Mouse (Mus musculus) forebrain, embryonic 15.5 days (tissue): ENCODE measurements at regions not wholly inside any gene's neighbourhood (a gene's known extent, or its start where the extent isn't known, plus 50 kb on each side); places are given as distances from the start of the nearest gene placed in this dataset.

Experiments
- ATAC-seq: fragments of 200-750 bp; cut with Nextera tagmentation; replicated peaks from 2 replicates; pipeline ENCODE4 v1.8.0; 2017; ENCODE audit warnings: mild to moderate bottlenecking, moderate TSS enrichment, moderate library complexity
- H3K27ac ChIP-seq: fragments of 300-500 bp; sonication (generic); replicated peaks from 2 replicates; pipeline ENCODE4 v1.5.1; 2015; ENCODE audit warnings: mild to moderate bottlenecking, inconsistent platforms
- H3K27me3 ChIP-seq: fragments of 300-500 bp; sonication (generic); 2 replicates; pipeline ENCODE4 v1.6.1; 2015; ENCODE audit warnings: inconsistent platforms
- H3K36me3 ChIP-seq: fragments of 300-500 bp; sonication (generic); 2 replicates; pipeline ENCODE4 v1.6.1; 2015; ENCODE audit warnings: mild to moderate bottlenecking, inconsistent platforms
- H3K4me1 ChIP-seq: fragments of 300-500 bp; sonication (generic); 2 replicates; pipeline ENCODE4 v1.6.1; 2015; ENCODE audit warnings: inconsistent platforms
- H3K4me2 ChIP-seq: fragments of 300-500 bp; sonication (generic); replicated peaks from 2 replicates; pipeline ENCODE4 v1.6.1; 2015; ENCODE audit warnings: mild to moderate bottlenecking, inconsistent platforms
- H3K4me3 ChIP-seq: fragments of 300-500 bp; sonication (generic); 2 replicates; pipeline ENCODE4 v1.5.1; 2015; ENCODE audit warnings: mild to moderate bottlenecking, inconsistent platforms
- H3K9ac ChIP-seq: fragments of 300-500 bp; sonication (generic); replicated peaks from 2 replicates; pipeline ENCODE4 v1.6.1; 2015; ENCODE audit warnings: mild to moderate bottlenecking, inconsistent platforms
- H3K9me3 ChIP-seq: fragments of 300-500 bp; sonication (generic); 2 replicates; pipeline ENCODE4 v1.6.1; 2016; ENCODE audit warnings: inconsistent platforms
- WGBS: fragments of 180-500 bp; shearing (Covaris S2); methylation state at CpG from one replicate; pipeline ENCODE4 v1.1.7; 2015; ENCODE audit warnings: mixed read lengths; 5-methylcytosine and 5-hydroxymethylcytosine counted together

DNA sequence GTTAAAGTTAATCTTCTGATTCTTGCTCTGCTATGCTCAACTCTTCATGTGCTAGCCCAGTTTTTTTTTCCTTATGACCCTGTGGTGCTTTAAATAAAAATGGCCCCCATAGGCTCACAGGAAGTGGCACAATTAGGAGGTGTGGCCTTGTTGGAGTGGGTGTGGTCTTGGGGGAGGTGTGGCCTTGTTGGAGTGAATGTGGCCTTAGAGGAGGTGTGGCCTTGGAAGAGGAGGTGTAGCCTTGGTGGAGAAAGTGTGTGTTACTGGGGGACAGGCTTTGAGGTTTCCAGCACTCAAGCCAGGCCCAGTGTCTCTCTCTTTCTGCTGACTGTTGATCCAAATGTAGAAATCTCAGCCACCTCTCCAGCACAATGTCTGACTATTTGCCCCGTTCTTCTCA, 186.0 kb upstream of the Rhobtb1 start:
- Histone ChIP-seq H3K27me3 (no peaks in the 10 kb centered on the region), H3K4me1 (no peaks in the 10 kb centered on the region), H3K9me3 (no peaks in the 10 kb centered on the region), H3K9ac (no peak overlapping the region), H3K36me3 (no peaks in the 10 kb centered on the region), H3K4me2 (no peak overlapping the region), H3K27ac (no peak overlapping the region), H3K4me3 (no peak overlapping the region)
- 91% methylated on average over 1 of the region's 1 CpGs for WGBS
- no peak for ATAC-seq

- H3K36me3 ChIP-seq = no peaks in the 10 kb centered on the region
- no peaks in the 10 kb centered on the region for H3K9me3 ChIP-seq
- no peak overlapping the region for H3K9ac ChIP-seq
- no peaks in the 10 kb centered on the region for H3K4me1 ChIP-seq
- no peak overlapping the region for H3K4me2 ChIP-seq
- no peak overlapping the region for H3K27ac ChIP-seq
- H3K4me3 ChIP-seq = no peak overlapping the region
- H3K27me3 ChIP-seq = no peaks in the 10 kb centered on the region
- peak; percentile 53; the same call in 1 of the 2 replicates for ATAC-seq
- 55% methylated on average over 15 of the region's 15 CpGs for WGBS
Measured at GRCm38 (mm10) chr10:68967976-68968968, 183.0 kb upstream of the Rhobtb1 start.

DNA sequence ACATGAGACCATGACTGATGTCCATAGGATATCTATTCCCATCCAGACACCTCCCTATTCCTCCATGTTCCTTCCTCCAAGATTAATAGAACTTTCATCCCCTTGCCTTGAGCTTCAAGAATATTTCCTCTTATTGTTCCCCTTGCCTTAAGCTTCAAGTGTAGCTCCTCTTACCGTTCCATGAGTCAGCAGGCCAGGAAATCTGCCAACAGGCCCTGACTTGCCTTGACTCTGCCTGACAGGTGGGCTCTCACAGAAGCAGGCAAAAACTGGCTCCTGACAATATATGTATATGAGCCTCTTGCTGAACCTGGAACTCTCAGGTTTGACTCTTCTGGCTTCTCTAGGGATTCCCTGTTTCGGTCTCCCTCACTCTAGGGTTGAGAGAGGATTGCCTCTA, 180.7 kb upstream of the Rhobtb1 start:
- Histone ChIP-seq H3K9ac (no peak overlapping the region), H3K36me3 (no peaks in the 10 kb centered on the region), H3K27ac (no peak overlapping the region), H3K4me3 (no peak overlapping the region), H3K4me2 (no peak overlapping the region), H3K27me3 (no peaks in the 10 kb centered on the region), H3K9me3 (no peaks in the 10 kb centered on the region), H3K4me1 (peaks cover 5% of the 10 kb centered on the region; the same call in 1 of the 2 replicates)
- no peak for ATAC-seq
- WGBS = 98% methylated on average over 2 of the region's 2 CpGs

GRCm38 (mm10) chr10:68974771-68975170, 176.5 kb upstream of the Rhobtb1 start:
- H3K9me3 ChIP-seq = no peaks in the 10 kb centered on the region
- no peak overlapping the region for H3K4me3 ChIP-seq
- H3K4me1 ChIP-seq = peaks cover 5% of the 10 kb centered on the region; the same call in 1 of the 2 replicates
- H3K9ac ChIP-seq = no peak overlapping the region
- no peak overlapping the region for H3K4me2 ChIP-seq
- WGBS = 49% methylated on average over 7 of the region's 7 CpGs
- H3K27ac ChIP-seq = no peak overlapping the region
- ATAC-seq = no peak
- H3K27me3 ChIP-seq = no peaks in the 10 kb centered on the region
- H3K36me3 ChIP-seq = no peaks in the 10 kb centered on the region

DNA sequence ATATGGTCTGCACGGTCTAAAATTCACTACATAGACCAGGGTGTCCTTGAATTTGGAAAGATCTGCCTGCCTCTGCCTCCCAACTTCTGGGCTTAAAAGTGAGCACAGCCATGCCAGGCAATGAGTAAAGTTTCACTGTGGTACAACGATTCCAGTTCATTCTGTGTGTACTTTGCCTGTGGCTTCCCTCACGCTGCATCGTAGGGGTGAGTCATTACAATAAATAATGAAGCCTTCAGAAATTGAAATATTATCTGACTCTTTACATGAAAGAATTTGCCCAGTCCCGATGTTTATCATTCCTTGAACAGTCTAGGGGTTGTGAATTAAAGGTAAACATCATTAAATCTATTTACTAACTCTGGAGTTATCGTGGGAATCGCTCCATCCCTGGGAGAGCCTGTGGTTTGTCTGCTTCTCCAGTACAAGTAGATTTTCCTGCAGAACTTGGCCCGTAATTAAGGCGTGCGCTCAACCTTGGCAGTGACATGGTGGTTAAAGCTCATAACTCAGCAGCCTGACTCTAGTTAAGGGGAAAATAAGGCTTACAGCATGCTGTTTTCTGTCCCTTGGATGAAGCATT, 174.7 kb upstream of the Rhobtb1 start:
- no peak for ATAC-seq
- no peak overlapping the region for H3K27ac ChIP-seq
- H3K36me3 ChIP-seq = no peaks in the 10 kb centered on the region
- H3K9ac ChIP-seq = no peak overlapping the region
- no peaks in the 10 kb centered on the region for H3K27me3 ChIP-seq
- no peaks in the 10 kb centered on the region for H3K9me3 ChIP-seq
- no peak overlapping the region for H3K4me2 ChIP-seq
- H3K4me1 ChIP-seq = peaks cover 5% of the 10 kb centered on the region; the same call in 1 of the 2 replicates
- 91% methylated on average over 10 of the region's 10 CpGs for WGBS
- H3K4me3 ChIP-seq = no peak overlapping the region

GRCm38 (mm10) chr10:68978115-68978514, 173.1 kb upstream of the Rhobtb1 start:
- Histone ChIP-seq H3K27ac (no peak overlapping the region), H3K9me3 (no peaks in the 10 kb centered on the region), H3K9ac (no peak overlapping the region), H3K36me3 (no peaks in the 10 kb centered on the region), H3K4me3 (no peak overlapping the region), H3K27me3 (no peaks in the 10 kb centered on the region), H3K4me1 (peaks cover 5% of the 10 kb centered on the region; the same call in 1 of the 2 replicates), H3K4me2 (no peak overlapping the region)
- no peak for ATAC-seq
- WGBS = 70% methylated on average over 4 of the region's 4 CpGs

DNA sequence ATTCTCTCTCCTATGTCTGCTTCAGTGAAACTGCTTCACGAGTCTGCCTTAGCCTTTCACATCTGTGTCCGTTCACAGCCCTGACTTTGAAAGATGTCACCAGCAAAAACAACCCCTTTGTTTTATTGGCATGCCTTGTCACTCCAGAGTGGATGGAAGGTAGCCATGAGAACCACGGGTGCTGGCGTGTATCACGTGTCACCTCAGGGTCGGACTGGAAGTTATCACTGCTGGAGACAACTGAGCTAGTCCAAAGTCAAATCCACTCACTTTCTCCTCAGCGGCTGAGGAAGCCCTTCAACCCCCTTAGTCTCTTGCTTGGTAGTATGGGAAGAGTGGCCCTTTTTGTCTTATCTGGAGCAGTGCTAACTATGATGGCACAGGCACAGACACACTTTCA, 171.3 kb upstream of the Rhobtb1 start:
- H3K4me1 ChIP-seq = peaks cover under 1% of the 10 kb centered on the region; the same call in 1 of the 2 replicates
- H3K9ac ChIP-seq = no peak overlapping the region
- H3K36me3 ChIP-seq = no peaks in the 10 kb centered on the region
- WGBS = 88% methylated on average over 7 of the region's 7 CpGs
- H3K27me3 ChIP-seq = no peaks in the 10 kb centered on the region
- H3K4me2 ChIP-seq = no peak overlapping the region
- no peak overlapping the region for H3K27ac ChIP-seq
- ATAC-seq = no peak
- H3K4me3 ChIP-seq = no peak overlapping the region
- H3K9me3 ChIP-seq = no peaks in the 10 kb centered on the region

GRCm38 (mm10) chr10:68982288-68982687, 168.9 kb upstream of the Rhobtb1 start:
- 90% methylated on average over 8 of the region's 8 CpGs for WGBS
- Histone ChIP-seq H3K27me3 (no peaks in the 10 kb centered on the region), H3K36me3 (no peaks in the 10 kb centered on the region), H3K9ac (no peak overlapping the region), H3K4me3 (no peak overlapping the region), H3K9me3 (no peaks in the 10 kb centered on the region), H3K4me2 (no peak overlapping the region), H3K27ac (no peak overlapping the region), H3K4me1 (no peaks in the 10 kb centered on the region)
- ATAC-seq = no peak

DNA sequence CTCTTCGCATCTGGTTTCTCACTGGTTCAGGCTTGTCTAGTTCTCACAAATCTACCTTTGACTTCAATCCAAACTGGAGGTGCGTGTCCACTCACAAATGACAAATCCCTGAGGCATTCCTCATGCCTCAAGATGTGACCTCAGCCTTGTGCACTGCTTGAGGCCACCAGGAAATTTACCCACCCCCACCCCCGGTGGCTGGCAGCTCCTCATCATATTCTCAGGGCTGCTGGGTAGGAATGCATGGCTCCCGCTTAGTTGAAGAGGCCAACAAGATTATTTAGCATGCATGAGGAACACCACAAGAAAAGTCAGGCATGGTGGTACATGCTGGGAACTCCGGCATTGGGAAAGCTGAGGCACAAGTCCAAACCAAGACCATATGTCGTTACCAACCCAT, 160.7 kb upstream of the Rhobtb1 start:
- 85% methylated on average over 6 of the region's 6 CpGs for WGBS

GRCm38 (mm10) chr10:68999610-69000009, 151.6 kb upstream of the Rhobtb1 start:
- no peaks in the 10 kb centered on the region for H3K9me3 ChIP-seq
- H3K27me3 ChIP-seq = no peaks in the 10 kb centered on the region
- no peak overlapping the region for H3K4me3 ChIP-seq
- H3K4me2 ChIP-seq = no peak overlapping the region
- no peak for ATAC-seq
- no peaks in the 10 kb centered on the region for H3K36me3 ChIP-seq
- H3K27ac ChIP-seq = no peak overlapping the region
- 90% methylated on average over 6 of the region's 6 CpGs for WGBS
- H3K4me1 ChIP-seq = no peaks in the 10 kb centered on the region
- no peak overlapping the region for H3K9ac ChIP-seq

More for the DNA sequence above, 160.7 kb upstream of the Rhobtb1 start:
- H3K4me3 ChIP-seq = no peak overlapping the region
- H3K27me3 ChIP-seq = no peaks in the 10 kb centered on the region
- H3K4me2 ChIP-seq = no peak overlapping the region
- H3K9ac ChIP-seq = no peak overlapping the region
- no peaks in the 10 kb centered on the region for H3K36me3 ChIP-seq
- no peaks in the 10 kb centered on the region for H3K4me1 ChIP-seq
- ATAC-seq = no peak
- no peaks in the 10 kb centered on the region for H3K9me3 ChIP-seq
- H3K27ac ChIP-seq = no peak overlapping the region

GRCm38 (mm10) chr10:69001654-69002435, 149.4 kb upstream of the Rhobtb1 start:
- Histone ChIP-seq H3K9me3 (no peaks in the 10 kb centered on the region), H3K4me1 (no peaks in the 10 kb centered on the region), H3K36me3 (no peaks in the 10 kb centered on the region), H3K9ac (no peak overlapping the region), H3K4me3 (no peak overlapping the region), H3K27ac (no peak overlapping the region), H3K27me3 (no peaks in the 10 kb centered on the region), H3K4me2 (no peak overlapping the region)
- 89% methylated on average over 12 of the region's 12 CpGs for WGBS
- no peak for ATAC-seq
